Mouse (Mus musculus) hindlimb bud, embryonic 11.5 days (tissue): Measurements from ENCODE around the gene Ifngr2.

Source experiments
- DNase-seq: peaks from one replicate; pipeline ENCODE4 v3.0.0-alpha.2; 2012; ENCODE audit warnings: low read depth, low spot score; ENCODE audit errors: extremely low spot score

Gene Ifngr2

GRCm38 (mm10) chr16:91605156-91605555 lies 58.3 kb downstream of the Ifngr2 start:
- no peak for DNase-seq

DNA sequence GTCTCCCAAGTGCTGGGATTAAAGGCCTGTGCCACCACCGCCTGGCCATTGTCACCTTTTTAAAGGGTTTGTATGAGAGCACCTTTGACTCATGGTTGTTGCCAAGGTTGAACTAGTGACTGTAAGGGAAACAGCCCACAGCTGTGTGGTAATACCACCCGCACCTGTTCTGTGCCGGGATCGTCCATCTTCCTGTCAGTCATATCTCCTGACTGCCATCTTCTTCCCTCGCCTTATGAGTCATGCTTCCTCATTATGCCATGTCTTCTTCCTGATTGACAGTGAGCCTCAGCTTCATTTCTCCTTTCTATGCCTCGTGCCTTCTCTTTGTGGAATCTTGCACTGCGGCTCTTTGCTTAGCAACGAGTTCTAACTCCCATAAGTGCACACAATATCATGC lies 60.1 kb downstream of the Ifngr2 start:
- no peak for DNase-seq

DNA sequence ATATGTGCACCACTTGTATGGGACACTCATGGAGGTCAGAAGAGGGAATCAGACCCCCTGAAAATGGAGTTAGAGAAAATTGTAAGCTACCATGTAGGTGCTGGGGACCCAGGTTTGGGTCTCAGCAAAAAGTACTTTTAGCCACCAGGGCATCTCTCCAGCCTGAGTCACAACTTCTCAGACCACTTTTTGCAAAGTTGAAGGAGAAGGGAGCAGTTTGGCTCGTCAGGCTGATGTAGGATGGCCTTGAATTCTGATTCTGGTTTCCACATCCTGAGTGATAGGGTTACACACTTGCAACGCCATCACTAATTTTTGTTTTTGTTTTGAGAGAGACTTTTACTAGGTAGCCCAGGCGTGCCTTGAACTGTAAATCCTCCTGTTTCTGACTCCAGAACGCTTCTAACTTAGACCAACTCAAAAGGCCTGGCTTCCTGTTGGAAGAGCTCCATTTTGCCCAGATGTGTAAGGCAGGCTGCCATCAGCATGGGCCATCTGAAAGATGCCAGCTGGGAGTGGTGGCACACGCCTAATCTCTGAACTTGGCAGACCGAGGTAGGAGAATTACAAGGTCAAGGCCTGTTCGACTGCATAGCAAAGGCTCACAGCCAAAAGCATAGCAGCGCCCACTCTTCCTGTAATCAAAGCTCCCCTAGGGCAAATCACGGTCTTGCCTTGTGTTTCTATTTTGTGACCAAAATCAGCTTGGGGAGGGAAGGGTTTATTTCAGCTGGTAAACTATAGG lies 62.8 kb downstream of the Ifngr2 start:
- DNase-seq, result no peak

DNA sequence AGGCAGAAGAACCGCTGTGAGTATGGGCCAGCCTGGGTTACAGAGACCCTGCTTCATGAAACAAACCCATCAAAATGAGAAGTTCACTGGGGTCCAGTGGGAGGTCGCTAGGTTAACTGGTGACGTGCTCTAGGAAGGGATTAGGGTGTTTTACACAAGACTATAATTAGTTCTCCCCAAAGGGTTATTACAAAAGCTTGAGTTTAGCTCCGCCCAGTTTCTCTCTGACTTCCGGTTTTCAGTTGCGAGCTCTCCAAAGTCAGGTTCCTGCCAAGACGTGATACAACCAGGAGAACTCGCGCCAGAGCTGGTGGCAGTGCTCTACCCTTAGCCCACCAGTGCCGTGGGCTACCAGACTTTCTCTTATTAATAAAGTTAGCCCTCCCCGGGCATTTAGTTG lies 64.4 kb downstream of the Ifngr2 start:
- no peak for DNase-seq

DNA sequence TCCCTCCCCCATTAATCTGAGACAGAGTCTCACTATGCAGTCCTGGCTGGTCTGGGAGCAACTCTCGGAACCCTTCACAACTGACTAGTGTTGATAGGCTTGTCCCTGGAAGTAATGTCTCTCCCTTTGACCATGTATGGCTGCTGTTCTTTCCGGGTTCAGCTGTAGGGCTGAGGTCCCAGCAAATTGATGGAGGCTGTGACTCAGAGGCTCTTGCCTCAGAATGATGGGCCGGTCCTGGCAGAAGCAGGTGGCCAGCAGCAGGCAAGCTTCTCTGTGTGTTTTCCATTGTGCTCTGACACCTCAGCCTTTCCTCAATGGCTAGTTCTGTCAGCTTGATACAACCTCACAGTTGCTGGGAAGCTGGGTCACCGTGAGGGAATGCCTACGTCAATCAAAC lies 65.7 kb downstream of the Ifngr2 start:
- no peak for DNase-seq

DNA sequence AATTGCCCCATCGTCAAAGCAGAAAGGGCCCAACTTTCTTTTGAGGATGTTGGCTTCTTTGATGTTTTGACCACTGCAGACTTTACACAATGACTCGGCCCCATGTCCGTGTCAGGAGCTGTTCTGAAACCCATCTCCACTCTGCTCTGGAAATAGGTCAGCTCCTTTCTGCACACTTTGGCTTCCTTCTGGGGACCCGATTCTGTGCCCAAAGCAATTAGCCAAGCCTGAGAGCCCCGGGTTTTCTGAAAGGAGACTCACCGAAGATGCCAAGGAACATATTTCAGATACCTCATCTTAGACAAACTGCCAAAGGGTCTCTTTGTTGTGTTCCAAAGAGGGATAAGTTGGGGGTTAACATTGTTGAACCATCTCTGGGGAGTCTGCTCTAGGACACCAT lies 67.7 kb downstream of the Ifngr2 start:
- DNase-seq, result no peak
